Mouse (Mus musculus): ENCODE measurements around the gene Nyap2. TPM values are rescaled to one million over a fixed set of nuclear protein-coding genes. Genes with fewer than 3 reads are reported as not detected.

Gene Nyap2
- polyA plus RNA-seq, 1 experiment from 2014 or later: 1.1 TPM

- H3K4me3 ChIP-seq (ENCODE audit: low read depth, low read length): no peak overlapping the region
- no peak for ATAC-seq (replicated peaks; ENCODE audit: low FRiP score)
- H3K9me3 ChIP-seq (ENCODE audit: control insufficient read depth, low read length): no peaks in the 10 kb centered on the region
- DNase-seq (ENCODE audit: low spot score): no peak
- H3K36me3 ChIP-seq (ENCODE audit: control insufficient read depth, insufficient read depth, low read length): no peaks in the 10 kb centered on the region
- H3K4me2 ChIP-seq (ENCODE audit: low read depth, low read length, severe bottlenecking): no peak overlapping the region
- no peak overlapping the region for H3K9ac ChIP-seq (ENCODE audit: low read length)
- no peaks in the 10 kb centered on the region for H3K27me3 ChIP-seq (ENCODE audit: control insufficient read depth, insufficient read depth, low read length)
- 90% methylated on average over 1 of the region's 1 CpGs for WGBS
- no peak overlapping the region for H3K27ac ChIP-seq (ENCODE audit: low read depth, low read length)
- no peaks in the 10 kb centered on the region for H3K4me1 ChIP-seq (replicated peaks; ENCODE audit: control insufficient read depth, insufficient read depth, low read length)
Observed at GRCm38 (mm10) chr1:81090400-81090799, 13.7 kb downstream of the Nyap2 start.

- Histone ChIP-seq H3K4me3 (ENCODE audit: low read depth, low read length) (no peak overlapping the region), H3K9me3 (ENCODE audit: control insufficient read depth, low read length) (no peaks in the 10 kb centered on the region)
- no peak for DNase-seq (ENCODE audit: low spot score)
Observed at GRCm38 (mm10) chr1:81090979-81091378, 14.2 kb downstream of the Nyap2 start.

GRCm38 (mm10) chr1:81092056-81092455 is 15.3 kb downstream of the Nyap2 start:
- ATAC-seq (replicated peaks; ENCODE audit: low FRiP score) (no peak), DNase-seq (ENCODE audit: low spot score) (no peak)
- no peaks in the 10 kb centered on the region for H3K36me3 ChIP-seq (ENCODE audit: control insufficient read depth, insufficient read depth, low read length)
- WGBS: 84% methylated on average over 2 of the region's 2 CpGs
- no peak overlapping the region for H3K4me3 ChIP-seq (ENCODE audit: low read depth, low read length)
- H3K4me1 ChIP-seq (replicated peaks; ENCODE audit: control insufficient read depth, insufficient read depth, low read length): no peaks in the 10 kb centered on the region
- H3K27me3 ChIP-seq (ENCODE audit: control insufficient read depth, insufficient read depth, low read length): no peaks in the 10 kb centered on the region
- no peak overlapping the region for H3K9ac ChIP-seq (ENCODE audit: low read length)
- H3K4me2 ChIP-seq (ENCODE audit: low read depth, low read length, severe bottlenecking): no peak overlapping the region
- H3K9me3 ChIP-seq (ENCODE audit: control insufficient read depth, low read length): no peaks in the 10 kb centered on the region
- H3K27ac ChIP-seq (ENCODE audit: low read depth, low read length): no peak overlapping the region

More at GRCm38 (mm10) chr1:81090979-81091378, 14.2 kb downstream of the Nyap2 start:
- no peak overlapping the region for H3K27ac ChIP-seq (ENCODE audit: low read depth, low read length)
- ATAC-seq (replicated peaks; ENCODE audit: low FRiP score): no peak
- H3K4me2 ChIP-seq (ENCODE audit: low read depth, low read length, severe bottlenecking): no peak overlapping the region
- H3K27me3 ChIP-seq (ENCODE audit: control insufficient read depth, insufficient read depth, low read length): no peaks in the 10 kb centered on the region
- no peak overlapping the region for H3K9ac ChIP-seq (ENCODE audit: low read length)
- no peaks in the 10 kb centered on the region for H3K4me1 ChIP-seq (replicated peaks; ENCODE audit: control insufficient read depth, insufficient read depth, low read length)
- H3K36me3 ChIP-seq (ENCODE audit: control insufficient read depth, insufficient read depth, low read length): no peaks in the 10 kb centered on the region
- WGBS: 64% methylated on average over 3 of the region's 3 CpGs

- ATAC-seq (replicated peaks; ENCODE audit: low FRiP score) (no peak), DNase-seq (ENCODE audit: low spot score) (no peak)
- Histone ChIP-seq H3K4me3 (ENCODE audit: low read depth, low read length) (no peak overlapping the region), H3K27ac (ENCODE audit: low read depth, low read length) (no peak overlapping the region), H3K9ac (ENCODE audit: low read length) (no peak overlapping the region), H3K4me1 (replicated peaks; ENCODE audit: control insufficient read depth, insufficient read depth, low read length) (no peaks in the 10 kb centered on the region), H3K9me3 (ENCODE audit: control insufficient read depth, low read length) (no peaks in the 10 kb centered on the region), H3K4me2 (ENCODE audit: low read depth, low read length, severe bottlenecking) (no peak overlapping the region), H3K36me3 (ENCODE audit: control insufficient read depth, insufficient read depth, low read length) (no peaks in the 10 kb centered on the region), H3K27me3 (ENCODE audit: control insufficient read depth, insufficient read depth, low read length) (no peaks in the 10 kb centered on the region)
- 91% methylated on average over 4 of the region's 4 CpGs for WGBS
Observed at GRCm38 (mm10) chr1:81092886-81093285, 16.1 kb downstream of the Nyap2 start.

GRCm38 (mm10) chr1:81098950-81099349 is 22.2 kb downstream of the Nyap2 start:
- ATAC-seq (replicated peaks; ENCODE audit: low FRiP score) (no peak), DNase-seq (ENCODE audit: low spot score) (no peak)
- Histone ChIP-seq H3K4me1 (replicated peaks; ENCODE audit: control insufficient read depth, insufficient read depth, low read length) (no peaks in the 10 kb centered on the region), H3K4me3 (ENCODE audit: low read depth, low read length) (no peak overlapping the region), H3K9ac (ENCODE audit: low read length) (no peak overlapping the region), H3K27ac (ENCODE audit: low read depth, low read length) (no peak overlapping the region), H3K9me3 (ENCODE audit: control insufficient read depth, low read length) (no peaks in the 10 kb centered on the region), H3K4me2 (ENCODE audit: low read depth, low read length, severe bottlenecking) (no peak overlapping the region), H3K36me3 (ENCODE audit: control insufficient read depth, insufficient read depth, low read length) (no peaks in the 10 kb centered on the region), H3K27me3 (ENCODE audit: control insufficient read depth, insufficient read depth, low read length) (no peaks in the 10 kb centered on the region)
- WGBS: 8% methylated on average over 1 of the region's 1 CpGs

GRCm38 (mm10) chr1:81101749-81102148 is 25.0 kb downstream of the Nyap2 start:
- Histone ChIP-seq H3K9me3 (ENCODE audit: control insufficient read depth, low read length) (no peaks in the 10 kb centered on the region), H3K4me2 (ENCODE audit: low read depth, low read length, severe bottlenecking) (no peak overlapping the region), H3K27me3 (ENCODE audit: control insufficient read depth, insufficient read depth, low read length) (no peaks in the 10 kb centered on the region), H3K4me1 (replicated peaks; ENCODE audit: control insufficient read depth, insufficient read depth, low read length) (no peaks in the 10 kb centered on the region), H3K4me3 (ENCODE audit: low read depth, low read length) (no peak overlapping the region), H3K36me3 (ENCODE audit: control insufficient read depth, insufficient read depth, low read length) (no peaks in the 10 kb centered on the region), H3K27ac (ENCODE audit: low read depth, low read length) (no peak overlapping the region), H3K9ac (ENCODE audit: low read length) (no peak overlapping the region)
- DNase-seq (ENCODE audit: low spot score): no peak
- 85% methylated on average over 1 of the region's 1 CpGs for WGBS
- no peak for ATAC-seq (replicated peaks; ENCODE audit: low FRiP score)

GRCm38 (mm10) chr1:81119732-81120131 is 43.0 kb downstream of the Nyap2 start:
- H3K27me3 ChIP-seq (ENCODE audit: control insufficient read depth, insufficient read depth, low read length): no peaks in the 10 kb centered on the region
- H3K9me3 ChIP-seq (ENCODE audit: control insufficient read depth, low read length): no peaks in the 10 kb centered on the region
- H3K36me3 ChIP-seq (ENCODE audit: control insufficient read depth, insufficient read depth, low read length): no peaks in the 10 kb centered on the region
- no peak overlapping the region for H3K4me2 ChIP-seq (ENCODE audit: low read depth, low read length, severe bottlenecking)
- H3K9ac ChIP-seq (ENCODE audit: low read length): no peak overlapping the region
- H3K27ac ChIP-seq (ENCODE audit: low read depth, low read length): no peak overlapping the region
- no peak overlapping the region for H3K4me3 ChIP-seq (ENCODE audit: low read depth, low read length)
- no peaks in the 10 kb centered on the region for H3K4me1 ChIP-seq (replicated peaks; ENCODE audit: control insufficient read depth, insufficient read depth, low read length)
- no peak for DNase-seq (ENCODE audit: low spot score)
- ATAC-seq (replicated peaks; ENCODE audit: low FRiP score): no peak

GRCm38 (mm10) chr1:81132007-81132712 is 55.4 kb downstream of the Nyap2 start:
- H3K36me3 ChIP-seq (ENCODE audit: control insufficient read depth, insufficient read depth, low read length): no peaks in the 10 kb centered on the region
- no peak overlapping the region for H3K27ac ChIP-seq (ENCODE audit: low read depth, low read length)
- H3K9ac ChIP-seq (ENCODE audit: low read length): no peak overlapping the region
- H3K9me3 ChIP-seq (ENCODE audit: control insufficient read depth, low read length): no peaks in the 10 kb centered on the region
- H3K4me1 ChIP-seq (replicated peaks; ENCODE audit: control insufficient read depth, insufficient read depth, low read length): no peaks in the 10 kb centered on the region
- WGBS: 79% methylated on average over 8 of the region's 8 CpGs
- ATAC-seq (replicated peaks; ENCODE audit: low FRiP score) (no peak), DNase-seq (ENCODE audit: low spot score) (no peak)
- no peaks in the 10 kb centered on the region for H3K27me3 ChIP-seq (ENCODE audit: control insufficient read depth, insufficient read depth, low read length)
- no peak overlapping the region for H3K4me3 ChIP-seq (ENCODE audit: low read depth, low read length)
- H3K4me2 ChIP-seq (ENCODE audit: low read depth, low read length, severe bottlenecking): no peak overlapping the region

GRCm38 (mm10) chr1:81143855-81144254 is 67.1 kb downstream of the Nyap2 start:
- H3K9me3 ChIP-seq (ENCODE audit: control insufficient read depth, low read length): no peaks in the 10 kb centered on the region
- H3K4me3 ChIP-seq (ENCODE audit: low read depth, low read length): no peak overlapping the region
- H3K4me1 ChIP-seq (replicated peaks; ENCODE audit: control insufficient read depth, insufficient read depth, low read length): no peaks in the 10 kb centered on the region
- H3K36me3 ChIP-seq (ENCODE audit: control insufficient read depth, insufficient read depth, low read length): no peaks in the 10 kb centered on the region
- no peaks in the 10 kb centered on the region for H3K27me3 ChIP-seq (ENCODE audit: control insufficient read depth, insufficient read depth, low read length)
- no peak overlapping the region for H3K9ac ChIP-seq (ENCODE audit: low read length)
- DNase-seq (ENCODE audit: low spot score): no peak
- no peak for ATAC-seq (replicated peaks; ENCODE audit: low FRiP score)
- no peak overlapping the region for H3K4me2 ChIP-seq (ENCODE audit: low read depth, low read length, severe bottlenecking)
- no peak overlapping the region for H3K27ac ChIP-seq (ENCODE audit: low read depth, low read length)

Data from forebrain, embryonic 11.5 days (tissue).